Mouse (Mus musculus) heart, embryonic 11.5 days (tissue): Measurements from ENCODE around the gene Klhdc3. TPM values are rescaled to one million over a fixed set of nuclear protein-coding genes. Genes with fewer than 3 reads are reported as not detected.

Experiments used
- ATAC-seq: fragments of 200-750 bp; cut with Nextera tagmentation; replicated peaks from 2 replicates; pipeline ENCODE4 v1.8.0; 2017; ENCODE audit warnings: moderate library complexity; ENCODE audit not compliant: insufficient number of reproducible peaks, low FRiP score, low TSS enrichment
- H3K27ac ChIP-seq: fragments of 300-500 bp; sonication (generic); 2 replicates; pipeline ENCODE4 v1.5.1; 2014; ENCODE audit warnings: mild to moderate bottlenecking, low read depth, low read length
- H3K27me3 ChIP-seq: fragments of 300-500 bp; sonication (generic); 2 replicates; pipeline ENCODE4 v1.6.1; 2014; ENCODE audit warnings: mild to moderate bottlenecking, low read length, mixed read lengths; ENCODE audit not compliant: control insufficient read depth, insufficient read depth
- H3K36me3 ChIP-seq: fragments of 300-500 bp; sonication (generic); 2 replicates; pipeline ENCODE4 v1.6.1; 2014; ENCODE audit warnings: mild to moderate bottlenecking, low read length, moderate library complexity, mixed read lengths; ENCODE audit not compliant: control insufficient read depth, insufficient read depth
- H3K4me1 ChIP-seq: fragments of 300-500 bp; sonication (generic); 2 replicates; pipeline ENCODE4 v1.6.1; 2014; ENCODE audit warnings: low read length; ENCODE audit not compliant: control insufficient read depth, insufficient read depth
- H3K4me2 ChIP-seq: fragments of 300-500 bp; sonication (generic); 2 replicates; pipeline ENCODE4 v1.6.1; 2014; ENCODE audit warnings: mild to moderate bottlenecking, moderate library complexity
- H3K4me3 ChIP-seq: fragments of 300-500 bp; sonication (generic); 2 replicates; pipeline ENCODE4 v1.5.1; 2014; ENCODE audit warnings: low read depth, low read length
- H3K9ac ChIP-seq: fragments of 300-500 bp; sonication (generic); 2 replicates; pipeline ENCODE4 v1.6.1; 2014; ENCODE audit warnings: mild to moderate bottlenecking, low read depth, low read length, moderate library complexity
- H3K9me3 ChIP-seq: fragments of 300-500 bp; sonication (generic); replicated peaks from 2 replicates; pipeline ENCODE4 v1.6.1; 2016; ENCODE audit warnings: low read length; ENCODE audit not compliant: control insufficient read depth
- WGBS: fragments of 180-500 bp; shearing (Covaris S2); extraction: QIAGEN DNeasy Blood & Tissue Kit; methylation state at CpG from one replicate; pipeline ENCODE4 v1.1.7; 2014; ENCODE audit not compliant: insufficient replicate concordance; 5-methylcytosine and 5-hydroxymethylcytosine counted together
- polyA plus RNA-seq: library from polyadenylated mRNA; unstranded; fragments of >200 nt; fragmentation: Nextera tagmentation; extraction: Ambion mirVana; gene quantifications from 2 replicates; pipeline ENCODE4 v1.2.1, GENCODE M21; 2014

The Klhdc3 gene
- polyA plus RNA-seq, 1 experiment from 2014 or later = 117 TPM

DNA sequence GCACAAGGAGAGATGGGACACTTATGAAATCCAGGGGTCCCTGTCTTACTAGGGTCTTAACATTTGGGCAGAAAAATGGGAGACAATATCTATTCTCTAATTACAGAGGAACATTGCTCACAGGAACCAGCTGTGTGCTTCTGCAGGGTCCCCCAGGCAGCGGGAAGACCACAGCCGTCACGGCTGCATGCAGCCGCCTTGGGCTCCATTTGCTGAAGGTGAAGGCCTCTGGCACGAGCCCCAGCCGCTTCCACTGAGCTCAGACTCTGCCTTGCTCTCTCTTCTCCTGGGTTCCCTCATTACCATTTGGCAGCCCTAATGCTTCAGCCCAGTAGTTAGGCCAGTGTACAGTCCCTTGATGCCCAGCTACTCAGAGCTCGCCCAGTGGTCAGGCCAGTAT is 40.4 kb upstream of the Klhdc3 start:
- WGBS = 90% methylated on average over 7 of the region's 7 CpGs
- peaks cover 5% of the 10 kb centered on the region; the same call in 1 of the 2 replicates for H3K4me1 ChIP-seq
- H3K4me2 ChIP-seq = no peak overlapping the region
- H3K9ac ChIP-seq = no peak overlapping the region
- no peaks in the 10 kb centered on the region for H3K27me3 ChIP-seq
- no peak for ATAC-seq
- no peak overlapping the region for H3K4me3 ChIP-seq
- H3K36me3 ChIP-seq = peaks cover 5% of the 10 kb centered on the region
- H3K9me3 ChIP-seq = no peaks in the 10 kb centered on the region
- no peak overlapping the region for H3K27ac ChIP-seq

DNA sequence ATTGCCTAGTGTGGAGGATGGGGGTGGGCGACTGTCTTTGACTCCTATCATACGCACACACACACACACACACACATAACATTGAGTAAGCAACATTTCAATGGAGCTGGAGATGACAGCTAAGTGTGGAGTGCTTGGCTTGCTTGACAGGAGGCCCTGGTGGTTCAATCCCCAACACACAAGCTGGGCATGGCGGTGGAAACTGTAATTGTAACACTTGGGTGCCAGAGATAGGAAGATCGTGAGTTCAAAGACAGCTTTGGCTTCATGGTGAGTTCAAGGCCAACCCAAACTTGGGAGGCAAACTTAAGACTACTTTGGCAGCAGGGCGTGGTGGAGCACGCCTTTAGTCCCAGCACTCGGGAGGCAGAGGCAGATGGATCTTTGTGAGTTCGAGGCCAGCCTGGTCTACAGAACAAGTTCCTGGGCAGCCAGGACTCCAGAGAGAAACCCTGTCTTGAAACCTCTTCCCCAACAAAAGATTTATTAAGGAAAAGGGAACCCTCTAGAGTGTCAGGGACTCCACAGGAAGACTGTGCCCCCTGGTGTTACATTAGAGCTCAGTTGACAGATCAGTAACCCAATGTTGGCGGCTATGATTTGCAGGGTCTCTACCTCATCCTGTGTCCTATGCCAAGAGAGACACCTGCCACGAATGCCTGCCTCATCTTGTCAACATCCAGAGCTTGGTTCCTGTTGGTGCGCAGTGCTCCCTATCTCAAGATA is 34.2 kb upstream of the Klhdc3 start:
- H3K9me3 ChIP-seq = no peaks in the 10 kb centered on the region
- H3K4me3 ChIP-seq = no peak overlapping the region
- peaks cover 11% of the 10 kb centered on the region for H3K4me1 ChIP-seq
- H3K9ac ChIP-seq = no peak overlapping the region
- 93% methylated on average over 11 of the region's 11 CpGs for WGBS
- no peak overlapping the region for H3K27ac ChIP-seq
- no peak for ATAC-seq
- H3K4me2 ChIP-seq = no peak overlapping the region
- H3K27me3 ChIP-seq = no peaks in the 10 kb centered on the region
- peaks cover 15% of the 10 kb centered on the region for H3K36me3 ChIP-seq

DNA sequence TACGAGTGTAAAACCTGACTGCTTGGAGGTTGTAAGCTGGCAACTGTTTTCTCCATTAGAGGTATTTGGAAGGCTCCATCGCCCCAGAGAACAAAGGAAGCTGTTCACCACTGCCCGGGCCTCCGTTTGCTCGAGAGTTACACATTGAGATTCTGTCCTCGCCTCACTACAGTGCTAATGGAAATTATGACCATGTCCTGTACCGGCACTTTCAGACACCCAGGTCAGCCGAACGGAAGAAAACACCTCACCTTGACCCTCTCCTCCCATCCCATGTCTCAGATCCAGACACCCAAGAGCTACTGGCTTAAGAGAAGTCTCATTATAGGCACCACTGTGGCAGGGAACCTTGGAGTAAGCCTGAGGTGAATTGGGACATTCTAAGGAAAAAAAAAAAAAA is 33.1 kb upstream of the Klhdc3 start:
- H3K27me3 ChIP-seq = no peaks in the 10 kb centered on the region
- H3K9me3 ChIP-seq = no peaks in the 10 kb centered on the region
- H3K27ac ChIP-seq = no peak overlapping the region
- H3K4me1 ChIP-seq = peaks cover 11% of the 10 kb centered on the region
- WGBS = 89% methylated on average over 9 of the region's 9 CpGs
- H3K9ac ChIP-seq = no peak overlapping the region
- no peak overlapping the region for H3K4me3 ChIP-seq
- H3K36me3 ChIP-seq = peaks cover 15% of the 10 kb centered on the region
- no peak for ATAC-seq
- no peak overlapping the region for H3K4me2 ChIP-seq

DNA sequence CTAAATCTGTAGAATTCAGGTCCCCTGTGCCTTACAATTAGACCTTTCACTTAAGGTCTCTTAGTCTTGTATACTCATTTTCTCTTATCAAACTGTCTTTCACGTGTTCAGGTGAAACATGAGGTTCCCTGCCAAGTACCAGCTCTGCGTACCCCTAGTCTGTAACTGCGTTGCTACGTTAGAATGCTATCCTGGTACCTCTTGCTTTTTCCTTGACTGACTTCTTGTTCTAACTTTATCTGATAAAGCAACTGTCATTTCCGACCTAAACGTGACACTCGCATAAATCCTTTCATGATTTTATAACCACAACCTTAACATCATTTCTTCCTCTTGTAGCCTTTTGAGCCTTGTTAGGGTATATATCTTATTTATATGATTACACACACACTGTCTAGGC is 31.7 kb upstream of the Klhdc3 start:
- peak overlapping the region; percentile 99 for H3K4me3 ChIP-seq
- H3K36me3 ChIP-seq = peaks cover 15% of the 10 kb centered on the region
- H3K9ac ChIP-seq = peak overlapping the region; percentile 90
- H3K4me2 ChIP-seq = peak overlapping the region; percentile 99
- H3K27ac ChIP-seq = no peak overlapping the region; the same call in 1 of the 2 replicates
- H3K4me1 ChIP-seq = peaks cover 11% of the 10 kb centered on the region
- WGBS = 62% methylated on average over 7 of the region's 7 CpGs
- H3K27me3 ChIP-seq = no peaks in the 10 kb centered on the region
- H3K9me3 ChIP-seq = no peaks in the 10 kb centered on the region
- no peak for ATAC-seq

DNA sequence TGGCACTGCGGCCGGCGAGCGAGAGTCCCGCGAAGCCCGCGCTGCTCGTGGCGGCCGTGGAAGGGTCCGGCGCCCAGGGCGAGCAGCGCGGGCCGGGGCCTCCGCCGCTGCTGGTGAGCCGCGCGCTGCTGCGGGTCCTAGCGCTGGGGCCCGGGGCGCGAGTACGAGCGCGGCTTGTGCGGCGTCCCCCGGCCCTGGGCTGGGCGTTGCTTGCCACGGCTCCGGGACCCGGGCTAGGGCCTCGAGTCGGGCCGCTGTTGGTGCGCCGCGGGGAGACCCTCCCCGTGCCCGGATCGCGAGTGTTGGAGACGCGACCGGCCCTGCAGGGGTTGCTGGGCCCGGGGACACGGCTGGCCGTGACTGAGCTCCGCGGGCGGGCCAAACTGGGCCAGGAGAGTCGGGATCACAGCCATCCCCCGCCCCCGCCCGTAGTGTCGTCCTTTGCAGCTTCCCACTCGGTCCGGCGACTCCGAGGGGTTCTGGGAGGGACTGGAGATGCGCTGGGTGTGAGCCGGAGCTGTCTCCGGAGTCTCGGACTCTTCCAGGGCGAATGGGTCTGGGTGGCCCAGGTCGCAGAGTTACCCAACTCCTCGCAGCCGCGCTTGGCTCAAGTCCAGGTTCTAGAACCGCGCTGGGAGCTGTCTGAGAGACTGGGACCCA is 31.0 kb upstream of the Klhdc3 start:
- peaks cover 15% of the 10 kb centered on the region for H3K36me3 ChIP-seq
- H3K27me3 ChIP-seq = no peaks in the 10 kb centered on the region
- peaks cover 11% of the 10 kb centered on the region for H3K4me1 ChIP-seq
- ATAC-seq = 0 out of 2 replicates have a peak, but pooled peaks have one; percentile 17
- peak overlapping the region; percentile 99 for H3K4me3 ChIP-seq
- H3K9ac ChIP-seq = peak overlapping the region; percentile 90
- peak overlapping the region; percentile 99 for H3K4me2 ChIP-seq
- under 1% methylated on average over 73 of the region's 76 CpGs for WGBS
- peak overlapping the region; percentile 68 for H3K27ac ChIP-seq
- H3K9me3 ChIP-seq = no peaks in the 10 kb centered on the region

DNA sequence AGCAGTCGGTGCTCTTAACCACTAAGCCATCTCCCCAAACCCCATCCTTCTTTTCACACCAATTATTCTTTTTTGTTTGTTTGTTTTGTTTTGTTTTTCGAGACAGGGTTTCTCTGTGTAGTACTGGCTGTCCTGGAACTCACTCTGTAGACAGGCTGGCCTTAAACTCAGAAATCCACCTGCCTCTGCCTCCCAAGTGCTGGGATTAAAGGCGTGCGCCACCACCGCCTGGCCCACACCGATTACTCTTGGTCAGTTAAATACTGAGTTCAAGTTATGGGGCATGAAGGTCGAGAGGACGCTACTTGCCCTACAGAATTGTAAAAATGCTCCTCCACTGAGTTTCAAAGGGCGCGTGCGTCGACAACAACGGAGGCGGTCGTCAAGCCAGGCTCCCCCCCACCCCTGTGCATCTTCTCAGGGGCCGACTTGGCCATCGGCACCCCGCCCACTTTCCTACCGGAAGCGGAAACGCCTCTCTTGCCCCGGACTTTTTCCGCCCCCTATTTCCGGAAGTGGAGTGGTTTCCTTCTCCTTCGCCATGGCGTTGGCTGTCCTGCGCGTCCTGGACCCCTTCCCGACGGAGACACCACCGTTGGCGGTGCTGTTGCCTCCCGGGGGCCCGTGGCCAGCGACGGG is 30.4 kb upstream of the Klhdc3 start, which contains the start of gene Pex6:
Pex6 (plus strand) TSS at position 505 of the 639 bp plus-strand sequence.
- 8% methylated on average over 36 of the region's 36 CpGs for WGBS
- peak within 1 kb of the TSS; percentile 99 for H3K4me2 ChIP-seq
- H3K9ac ChIP-seq = peak within 1 kb of the TSS; percentile 90
- H3K27ac ChIP-seq = peak within 1 kb of the TSS; percentile 68
- H3K36me3 ChIP-seq = peaks cover 12% of the 10 kb centered on the region
- H3K4me3 ChIP-seq = peak within 1 kb of the TSS; percentile 99
- peak; percentile 86 for ATAC-seq
- H3K4me1 ChIP-seq = peaks cover 14% of the 10 kb centered on the region
- H3K27me3 ChIP-seq = no peaks in the 10 kb centered on the region
- H3K9me3 ChIP-seq = no peaks in the 10 kb centered on the region

DNA sequence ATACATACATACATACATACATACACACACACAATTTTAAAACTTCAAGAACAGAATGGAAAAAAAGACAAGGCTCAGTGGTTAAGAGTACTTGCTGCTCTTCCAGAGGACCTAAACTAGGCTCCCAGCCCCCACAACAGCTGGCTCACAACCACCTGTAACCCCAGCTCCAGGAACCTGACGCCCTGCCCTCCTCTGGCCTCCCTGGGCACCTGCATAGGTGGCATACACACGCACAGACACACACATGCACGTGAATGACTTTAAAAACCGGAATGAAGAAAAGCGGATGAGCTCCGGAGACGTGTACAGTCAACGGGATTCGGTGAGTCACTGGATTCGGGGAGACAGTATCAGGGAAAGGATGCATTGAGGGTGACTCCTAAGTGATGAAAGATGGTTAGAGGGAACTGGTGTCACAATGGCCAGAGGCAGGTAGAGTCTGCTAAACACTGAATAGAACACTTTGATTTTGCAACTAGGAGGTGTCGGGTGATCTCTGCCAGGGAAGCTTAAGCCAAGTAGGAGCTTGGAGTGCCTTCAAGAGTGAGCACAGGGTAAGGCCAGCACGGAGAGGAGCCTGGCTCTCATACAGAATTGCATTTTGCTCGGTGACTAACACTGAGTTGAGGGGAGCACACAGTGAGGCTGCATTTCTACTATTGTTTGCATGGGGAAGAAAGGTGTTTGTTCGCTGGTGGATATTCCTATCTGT is 25.8 kb upstream of the Klhdc3 start:
- H3K4me3 ChIP-seq = no peak overlapping the region
- H3K27ac ChIP-seq = no peak overlapping the region
- no peak for ATAC-seq
- peaks cover 26% of the 10 kb centered on the region for H3K4me1 ChIP-seq
- H3K4me2 ChIP-seq = peak overlapping the region; percentile 89; the same call in 1 of the 2 replicates
- no peaks in the 10 kb centered on the region for H3K27me3 ChIP-seq
- 82% methylated on average over 14 of the region's 14 CpGs for WGBS
- H3K36me3 ChIP-seq = no peaks in the 10 kb centered on the region
- no peaks in the 10 kb centered on the region for H3K9me3 ChIP-seq
- H3K9ac ChIP-seq = no peak overlapping the region
